In genomic region chr15:4269835-4270234, GRCm38 (mm10) we compare ENCODE assay signal across 16 mouse cellular contexts.
"Had no signal": no experiment of that assay in that cellular context is flagged by ENCODE, and none has a peak within 500 bp of the region (broad histone marks: within the 10 kb centered on the region; RNA-seq: fewer than 3 reads in every experiment).

No protein-coding gene starts in this region.

- H3K27ac ChIP-seq: neural tube, embryonic 13.5 days; neural tube, embryonic 15.5 days; stomach, embryonic 15.5 days; stomach, postnatal 0 days had no signal

- H3K36me3 ChIP-seq: neural tube, embryonic 13.5 days; neural tube, embryonic 15.5 days; stomach, embryonic 15.5 days had no signal

- H3K9ac ChIP-seq: neural tube, embryonic 13.5 days; neural tube, embryonic 15.5 days; stomach, embryonic 15.5 days had no signal

- H3K4me3 ChIP-seq: neural tube, embryonic 13.5 days; neural tube, embryonic 15.5 days; stomach, embryonic 15.5 days had no signal

- H3K4me1 ChIP-seq: neural tube, embryonic 13.5 days; neural tube, embryonic 15.5 days; stomach, embryonic 15.5 days had no signal

- H3K9me3 ChIP-seq: neural tube, embryonic 13.5 days; neural tube, embryonic 15.5 days; stomach, embryonic 15.5 days had no signal

- DNase-seq: retina, postnatal 1 day; right cerebral cortex, adult 18-20 months; right cerebral cortex, postnatal 14 days; right cerebral cortex, postnatal 25 days; right cerebral cortex, postnatal 4 days; spleen, adult 18-20 months; thymus, adult 18-20 months; thymus, adult 2 months; thymus, postnatal 14 days; thymus, postnatal 25 days; thymus, postnatal 36 days; thymus, postnatal 4 days had no signal

- H3K4me2 ChIP-seq: neural tube, embryonic 13.5 days; neural tube, embryonic 15.5 days; stomach, embryonic 15.5 days had no signal

- H3K27me3 ChIP-seq: neural tube, embryonic 13.5 days; neural tube, embryonic 15.5 days; stomach, embryonic 15.5 days had no signal
